Mouse (Mus musculus) lung, adult 18-20 months (tissue): Measurements from ENCODE around the gene Rora.

Source experiments
- DNase-seq, 2 experiments: peaks; one replicate each; pipeline ENCODE4 v3.0.0; 2022; ENCODE audit warnings: mixed read lengths in 2 of 2

Rora gene

GRCm38 (mm10) chr9:69295826-69296225 is 642.2 kb downstream of the Rora start:
- no peak for DNase-seq

GRCm38 (mm10) chr9:69296418-69296817 is 642.8 kb downstream of the Rora start:
- peak; percentile 41 to 77 for DNase-seq

GRCm38 (mm10) chr9:69297766-69298375 is 644.3 kb downstream of the Rora start:
- DNase-seq, result no peak

GRCm38 (mm10) chr9:69298566-69299335 is 645.2 kb downstream of the Rora start:
- DNase-seq, result no peak

GRCm38 (mm10) chr9:69299484-69299883 is 645.9 kb downstream of the Rora start:
- DNase-seq, result no peak

- no peak for DNase-seq
These were observed 646.7 kb downstream of the Rora start for GRCm38 (mm10) chr9:69300296-69300695.

- DNase-seq, result peak in 1 of 2 experiments; percentile 45
These were observed 647.9 kb downstream of the Rora start for GRCm38 (mm10) chr9:69301445-69301844.

- no peak for DNase-seq
These were observed 648.4 kb downstream of the Rora start for GRCm38 (mm10) chr9:69301955-69302354.

GRCm38 (mm10) chr9:69302846-69303245 is 649.3 kb downstream of the Rora start:
- no peak for DNase-seq

- DNase-seq, result no peak
These were observed 649.9 kb downstream of the Rora start for GRCm38 (mm10) chr9:69303346-69303944.

- no peak for DNase-seq
These were observed 650.4 kb downstream of the Rora start for GRCm38 (mm10) chr9:69303962-69304361.

- no peak for DNase-seq
These were observed 650.9 kb downstream of the Rora start for GRCm38 (mm10) chr9:69304492-69304891.

GRCm38 (mm10) chr9:69304991-69305390 is 651.4 kb downstream of the Rora start:
- DNase-seq, result no peak

GRCm38 (mm10) chr9:69306734-69307528 is 653.3 kb downstream of the Rora start:
- DNase-seq, result peak; percentile 66 to 76

- no peak for DNase-seq
These were observed 654.4 kb downstream of the Rora start for GRCm38 (mm10) chr9:69307974-69308373.

- DNase-seq, result no peak
These were observed 656.9 kb downstream of the Rora start for GRCm38 (mm10) chr9:69310524-69310923.

GRCm38 (mm10) chr9:69313297-69313696 is 659.7 kb downstream of the Rora start:
- no peak for DNase-seq

- no peak for DNase-seq
These were observed 661.0 kb downstream of the Rora start for GRCm38 (mm10) chr9:69314451-69315210.

- DNase-seq, result no peak
These were observed 664.0 kb downstream of the Rora start for GRCm38 (mm10) chr9:69317527-69318115.

GRCm38 (mm10) chr9:69319434-69319833 is 665.8 kb downstream of the Rora start:
- DNase-seq, result no peak

- DNase-seq, result no peak
These were observed 666.5 kb downstream of the Rora start for GRCm38 (mm10) chr9:69319913-69320634.
